15 mouse cellular contexts compared by ENCODE assay signal in genomic region chr9:65247502-65248376, GRCm38 (mm10). TPM values are rescaled to one million over a fixed set of nuclear protein-coding genes. Genes with fewer than 3 reads are reported as not detected.
DNase-seq lines count a peak whose midpoint lies in the region; ATAC-seq and TF ChIP-seq lines count a peak whose summit lies in the region.
"Had no signal": no experiment of that assay in that cellular context is flagged by ENCODE, and none has a peak within 500 bp of the region (broad histone marks: within the 10 kb centered on the region; RNA-seq: fewer than 3 reads in every experiment).

No protein-coding gene starts in this region.

- H3K27ac ChIP-seq in kidney, embryonic 14.5 days (ENCODE audit: low read depth, low read length): no peak overlapping the region
- H3K27ac ChIP-seq: limb, embryonic 15.5 days; neural tube, embryonic 15.5 days had no signal

- WGBS in kidney, embryonic 14.5 days: 36% methylated on average over 16 of the region's 16 CpGs

- peak; percentile 37; the same call in 1 of the 2 replicates for ATAC-seq in kidney, embryonic 14.5 days (ENCODE audit: low FRiP score, low TSS enrichment)
- ATAC-seq: intestine, postnatal 0 days had no signal

- no peaks in the 10 kb centered on the region for H3K27me3 ChIP-seq in kidney, embryonic 14.5 days (ENCODE audit: control insufficient read depth, insufficient read depth, low read length)
- H3K27me3 ChIP-seq in myocyte (ENCODE audit: control insufficient read depth, insufficient read depth, insufficient read length): no peaks in the 10 kb centered on the region
- H3K27me3 ChIP-seq: limb, embryonic 15.5 days; neural tube, embryonic 15.5 days had no signal

- intact Hi-C loops in heart, postnatal 14 days (cut with DNase I): no loop called here

- DNase-seq in kidney, adult 18-20 months: no peak
- peak; percentile 60 for DNase-seq in urinary bladder, postnatal 14 days (ENCODE audit: low spot score)
- no peak for DNase-seq in urinary bladder, adult 18-20 months (ENCODE audit: low spot score in 2 of 2)
- peak; percentile 40 to 58 for DNase-seq in heart, postnatal 14 days
- no peak for DNase-seq in natural killer cell, adult 2 months (ENCODE audit: low spot score in 2 of 2)
- no peak for DNase-seq in layer of hippocampus, adult 8-10 months (ENCODE audit: low spot score in 2 of 2)
- DNase-seq: cerebellum, adult 8-10 months; embryo, embryonic 11 days had no signal

- H3K4me2 ChIP-seq in kidney, embryonic 14.5 days (replicated peaks; ENCODE audit: low read depth, low read length): no peak overlapping the region
- no peak overlapping the region for H3K4me2 ChIP-seq in myocyte (ENCODE audit: low read depth)
- H3K4me2 ChIP-seq: limb, embryonic 15.5 days; neural tube, embryonic 15.5 days had no signal

- TF ChIP-seq POLR2A in myocyte (IDR thresholded peaks at IDR 0.05; ENCODE audit: insufficient read length, low read depth): no peak

- H3K4me3 ChIP-seq in kidney, embryonic 14.5 days (ENCODE audit: low read length): no peak overlapping the region
- no peak overlapping the region for H3K4me3 ChIP-seq in myocyte
- H3K4me3 ChIP-seq: limb, embryonic 15.5 days; neural tube, embryonic 15.5 days had no signal

- H3ac ChIP-seq in myocyte (ENCODE audit: control insufficient read depth, insufficient read length): no peak overlapping the region

- H3K36me3 ChIP-seq in kidney, embryonic 14.5 days (ENCODE audit: control insufficient read depth, insufficient read depth, low read length): no peaks in the 10 kb centered on the region
- H3K36me3 ChIP-seq in myocyte (ENCODE audit: control insufficient read depth, insufficient read depth): no peaks in the 10 kb centered on the region
- H3K36me3 ChIP-seq: limb, embryonic 15.5 days; neural tube, embryonic 15.5 days had no signal

- H3K79me2 ChIP-seq in myocyte (ENCODE audit: control insufficient read depth, insufficient read depth): no peaks in the 10 kb centered on the region

- H3K4me1 ChIP-seq in kidney, embryonic 14.5 days (ENCODE audit: control insufficient read depth, insufficient read depth, low read length): peaks cover 26% of the 10 kb centered on the region

- no peaks in the 10 kb centered on the region for H3K9me3 ChIP-seq in kidney, embryonic 14.5 days (ENCODE audit: control insufficient read depth, low read length)
- H3K9me3 ChIP-seq: limb, embryonic 15.5 days; neural tube, embryonic 15.5 days had no signal

- no peak overlapping the region for H3K9ac ChIP-seq in kidney, embryonic 14.5 days (ENCODE audit: low read depth, low read length)
- H3K9ac ChIP-seq: limb, embryonic 15.5 days; neural tube, embryonic 15.5 days had no signal

TF ChIP-seq in myocyte, 11 proteins besides CTCF, POLR2A, EP300 and RAD21:
- TF ChIP-seq REST (IDR thresholded peaks at IDR 0.05; ENCODE audit: insufficient read depth, insufficient read length): no peak
- peak in 2 of 3 experiments; percentile 26 to 39 for TF ChIP-seq MYOD1 (IDR thresholded peaks at IDR 0.05; ENCODE audit: control insufficient read depth in 1 of 3, insufficient read length in 2 of 3, low read depth in 2 of 3)
- TF ChIP-seq CEBPB (IDR thresholded peaks at IDR 0.05; ENCODE audit: insufficient read depth, poor library complexity, severe bottlenecking): no peak
- TF ChIP-seq USF1 (IDR thresholded peaks at IDR 0.05; ENCODE audit: low read depth): no peak
- no peak for TF ChIP-seq MAX (IDR thresholded peaks at IDR 0.05; ENCODE audit: low read depth)
- no peak for TF ChIP-seq POLR2AphosphoS2 (IDR thresholded peaks at IDR 0.05; ENCODE audit: insufficient read length, low read depth)
- TF ChIP-seq MYOG (IDR thresholded peaks at IDR 0.05; ENCODE audit: control insufficient read depth in 1 of 3, insufficient read depth in 1 of 3, insufficient read length in 2 of 3, low read depth in 2 of 3): no peak
- TF ChIP-seq TCF3 (IDR thresholded peaks at IDR 0.05; ENCODE audit: insufficient read length, low read depth): no peak

RNA-seq across cellular contexts. Expression of gene Cilp, which starts 17.2 kb away (rescaled TPM):
- polyA plus RNA-seq in kidney, embryonic 14.5 days (2014; fragmentation: Nextera tagmentation; extraction: Ambion mirVana): 0.40 and 0.64 TPM in 2 replicates
- 1 to 10 TPM; 6.2 to 6.6 TPM for total RNA-seq in heart, postnatal 14 days (2021)
- polyA plus RNA-seq in myocyte (2012; fragmentation: generic; extraction: Trizol): 0.29 TPM
- total RNA-seq in layer of hippocampus, adult 8-10 months (2022): under 1 TPM in 2 of 4 experiments, not detected in 2; 0.10 to 0.16 TPM
- total RNA-seq: left cerebral cortex, adult 18-20 months; MEL had no signal

RNA-seq across cellular contexts. Expression of gene Clpx, which starts 46.3 kb away (rescaled TPM):
- polyA plus RNA-seq in kidney, embryonic 14.5 days (2014; fragmentation: Nextera tagmentation; extraction: Ambion mirVana): 38.9 and 51.1 TPM in 2 replicates
- 10 to 100 TPM; 90.7 to 99.9 TPM for total RNA-seq in heart, postnatal 14 days (2021)
- polyA plus RNA-seq in myocyte (2012; fragmentation: generic; extraction: Trizol): 13.0 TPM
- total RNA-seq in layer of hippocampus, adult 8-10 months (2022): 10 to 100 TPM; 31.8 to 35.7 (median 32.3) TPM

RNA-seq across cellular contexts. Expression of gene Parp16, which starts 52.6 kb away (rescaled TPM):
- polyA plus RNA-seq in kidney, embryonic 14.5 days (2014; fragmentation: Nextera tagmentation; extraction: Ambion mirVana): 4.7 and 7.9 TPM in 2 replicates
- 1 to 10 TPM; 3.4 to 3.6 TPM for total RNA-seq in heart, postnatal 14 days (2021)
- 2.2 TPM for polyA plus RNA-seq in myocyte (2012; fragmentation: generic; extraction: Trizol)
- total RNA-seq in layer of hippocampus, adult 8-10 months (2022): 1 to 10 TPM; 4.4 to 6.0 (median 5.6) TPM

Comparison
In these comparisons a context has a peak if more than half of its experiments do, and no peak if none do; other contexts are left out.
1. DNase-seq: peak in urinary bladder, postnatal 14 days (single experiment) and heart, postnatal 14 days (2 of 2); none in kidney, adult 18-20 months (single experiment), urinary bladder, adult 18-20 months (0 of 2), natural killer cell, adult 2 months (0 of 2) and layer of hippocampus, adult 8-10 months (0 of 2).
2. RNA of gene Cilp, which starts 17.2 kb away (total RNA-seq): 6.2 to 6.6 TPM in heart, postnatal 14 days; 0.10 to 0.16 TPM in layer of hippocampus, adult 8-10 months; every median in the first group is over 4 times any median in the second.